ENCODE assay signal across 18 mouse cellular contexts in the genomic region with DNA sequence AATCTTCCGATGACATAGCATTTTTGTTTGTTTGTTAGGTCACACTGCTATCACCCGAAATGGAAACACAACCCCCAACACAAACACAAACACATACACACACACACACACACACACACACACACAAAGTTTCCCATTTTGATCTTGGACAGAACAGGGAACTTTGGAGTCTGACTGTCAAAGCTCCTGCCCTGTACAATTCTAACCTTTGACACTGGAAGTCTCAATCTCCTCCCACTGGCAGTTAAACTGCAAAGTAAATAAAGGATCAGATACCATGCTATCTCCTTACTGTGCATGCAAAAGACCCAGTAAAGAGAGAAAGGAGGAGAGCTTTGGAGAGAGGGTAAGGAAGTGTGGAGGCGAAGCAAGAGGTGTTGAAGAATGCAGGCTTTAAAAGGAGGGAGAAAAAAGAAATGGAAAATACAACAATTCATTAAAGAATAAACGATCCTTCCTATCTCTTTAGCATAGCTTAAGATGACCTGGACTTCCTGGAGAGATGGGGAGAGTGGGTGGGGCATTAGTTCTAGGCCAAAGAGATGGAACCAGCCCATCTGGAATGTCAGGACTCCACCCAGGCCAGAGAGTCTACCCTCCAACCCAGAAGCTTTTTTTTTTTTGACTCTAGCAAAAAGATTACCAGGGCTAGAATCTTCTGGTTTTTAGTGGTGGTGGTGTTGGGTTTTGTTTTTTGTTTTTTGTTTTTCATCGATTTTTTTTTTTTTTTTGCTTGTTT. TPM values are rescaled to one million over a fixed set of nuclear protein-coding genes. Genes with fewer than 3 reads are reported as not detected.
A peak's percentile ranks its signal among the peaks of the same experiment; 100 is the strongest.
DNase-seq lines count a peak whose midpoint lies in the region; ATAC-seq and TF ChIP-seq lines count a peak whose summit lies in the region.
"Had no signal": no experiment of that assay in that cellular context is flagged by ENCODE, and none has a peak within 500 bp of the region (broad histone marks: within the 10 kb centered on the region; RNA-seq: fewer than 3 reads in every experiment).

No protein-coding gene starts in this region.

- ATAC-seq in lung, embryonic 15.5 days (ENCODE audit: borderline replicate concordance, extremely low read depth, low FRiP score, low TSS enrichment) = no peak
- ATAC-seq in intestine, embryonic 14.5 days (replicated peaks; ENCODE audit: low FRiP score, low TSS enrichment, low read depth) = peak; percentile 85
- peak; percentile 70 for ATAC-seq in liver, embryonic 11.5 days (replicated peaks; ENCODE audit: low FRiP score)
- peak; percentile 74; the same call in 1 of the 2 replicates for ATAC-seq in stomach, embryonic 16.5 days (ENCODE audit: insufficient read depth, low FRiP score)
- ATAC-seq: Patski had no signal

- H3K27me3 ChIP-seq in lung, embryonic 15.5 days = no peaks in the 10 kb centered on the region
- H3K27me3 ChIP-seq in intestine, embryonic 14.5 days (replicated peaks; ENCODE audit: control insufficient read depth, insufficient read depth, low read length) = no peaks in the 10 kb centered on the region
- no peaks in the 10 kb centered on the region for H3K27me3 ChIP-seq in liver, embryonic 11.5 days (replicated peaks; ENCODE audit: control insufficient read depth, insufficient read depth, low read length)
- no peaks in the 10 kb centered on the region for H3K27me3 ChIP-seq in stomach, embryonic 16.5 days (ENCODE audit: control insufficient read depth, insufficient read depth, low read length)
- H3K27me3 ChIP-seq: hindbrain, embryonic 15.5 days; limb, embryonic 13.5 days; Patski had no signal

- no peak overlapping the region for H3K9ac ChIP-seq in lung, embryonic 15.5 days
- no peak overlapping the region for H3K9ac ChIP-seq in intestine, embryonic 14.5 days (ENCODE audit: low read length)
- no peak overlapping the region for H3K9ac ChIP-seq in liver, embryonic 11.5 days (ENCODE audit: low read depth, low read length)
- H3K9ac ChIP-seq in stomach, embryonic 16.5 days (ENCODE audit: low read length) = no peak overlapping the region
- H3K9ac ChIP-seq: hindbrain, embryonic 15.5 days; limb, embryonic 13.5 days had no signal

- no peak for DNase-seq in lung, adult 2 months
- peak; percentile 48 for DNase-seq in intestine, embryonic 14.5 days (ENCODE audit: low spot score)
- no peak for DNase-seq in liver, embryonic 11.5 days (ENCODE audit: low spot score)
- DNase-seq in adrenal gland, adult (ENCODE audit: inconsistent age in 2 of 2, low spot score in 1 of 2) = no peak
- no peak for DNase-seq in right cerebral cortex, postnatal 10 days (ENCODE audit: low spot score in 2 of 2)
- DNase-seq in left cerebral cortex, adult 2 months (ENCODE audit: extremely low spot score in 1 of 2, low spot score in 2 of 2) = no peak
- DNase-seq: adrenal gland, postnatal 36 days; cerebellum, adult 18-20 months; gastrocnemius, postnatal 14 days; thymus, postnatal 25 days had no signal

- no peak overlapping the region for H3K4me3 ChIP-seq in lung, embryonic 15.5 days
- H3K4me3 ChIP-seq in lung, adult 2 months (replicated peaks; ENCODE audit: extremely low read depth, low read depth, low read length) = no peak overlapping the region
- H3K4me3 ChIP-seq in intestine, embryonic 14.5 days (ENCODE audit: low read depth, low read length) = no peak overlapping the region
- no peak overlapping the region for H3K4me3 ChIP-seq in liver, embryonic 11.5 days (ENCODE audit: low read depth, low read length)
- no peak overlapping the region for H3K4me3 ChIP-seq in stomach, embryonic 16.5 days (replicated peaks; ENCODE audit: low read length)
- H3K4me3 ChIP-seq in left cerebral cortex, adult 2 months = no peak overlapping the region
- H3K4me3 ChIP-seq: hindbrain, embryonic 15.5 days; limb, embryonic 13.5 days; midbrain, embryonic 10.5 days had no signal

- H3K4me2 ChIP-seq in lung, embryonic 15.5 days = no peak overlapping the region
- no peak overlapping the region for H3K4me2 ChIP-seq in intestine, embryonic 14.5 days (ENCODE audit: low read length)
- H3K4me2 ChIP-seq in liver, embryonic 11.5 days = no peak overlapping the region
- H3K4me2 ChIP-seq in stomach, embryonic 16.5 days (ENCODE audit: low read depth, low read length) = no peak overlapping the region
- H3K4me2 ChIP-seq: hindbrain, embryonic 15.5 days; limb, embryonic 13.5 days had no signal

- H3K36me3 ChIP-seq in lung, embryonic 15.5 days = no peaks in the 10 kb centered on the region
- no peaks in the 10 kb centered on the region for H3K36me3 ChIP-seq in intestine, embryonic 14.5 days (ENCODE audit: control insufficient read depth, insufficient read depth, low read length)
- no peaks in the 10 kb centered on the region for H3K36me3 ChIP-seq in liver, embryonic 11.5 days (ENCODE audit: control insufficient read depth, insufficient read depth, low read length)
- H3K36me3 ChIP-seq in stomach, embryonic 16.5 days (ENCODE audit: control insufficient read depth, insufficient read depth, low read length) = no peaks in the 10 kb centered on the region
- H3K36me3 ChIP-seq: hindbrain, embryonic 15.5 days; limb, embryonic 13.5 days; midbrain, embryonic 10.5 days had no signal

- 32% methylated on average over 5 of the region's 5 CpGs for WGBS in lung, embryonic 15.5 days
- 43% methylated on average over 5 of the region's 5 CpGs for WGBS in lung, adult 2 months
- WGBS in intestine, embryonic 14.5 days = 55% methylated on average over 5 of the region's 5 CpGs
- 51% methylated on average over 5 of the region's 5 CpGs for WGBS in liver, embryonic 11.5 days
- WGBS in stomach, embryonic 16.5 days = 45% methylated on average over 5 of the region's 5 CpGs

- intact Hi-C loops in left cerebral cortex, adult 2 months (cut with DNase I) = no loop called here

- no peak for TF ChIP-seq CTCF in lung, adult 2 months (IDR thresholded peaks at IDR 0.05; ENCODE audit: insufficient read depth, low read length)
- TF ChIP-seq CTCF in left cerebral cortex, adult 2 months (IDR thresholded peaks at IDR 0.05) = no peak

- TF ChIP-seq POLR2A in lung, adult 2 months (IDR thresholded peaks at IDR 0.05; ENCODE audit: borderline replicate concordance, extremely low read depth, low read depth, low read length) = no peak

- no peaks in the 10 kb centered on the region for H3K9me3 ChIP-seq in lung, embryonic 15.5 days
- H3K9me3 ChIP-seq in intestine, embryonic 14.5 days (ENCODE audit: control insufficient read depth, low read length) = no peaks in the 10 kb centered on the region
- H3K9me3 ChIP-seq in liver, embryonic 11.5 days (ENCODE audit: control insufficient read depth, low read length) = no peaks in the 10 kb centered on the region
- H3K9me3 ChIP-seq in stomach, embryonic 16.5 days (replicated peaks; ENCODE audit: control insufficient read depth, low read length) = no peaks in the 10 kb centered on the region
- H3K9me3 ChIP-seq: hindbrain, embryonic 15.5 days; limb, embryonic 13.5 days; midbrain, embryonic 10.5 days had no signal

- peak overlapping the region; percentile 20 for H3K27ac ChIP-seq in lung, embryonic 15.5 days
- H3K27ac ChIP-seq in intestine, embryonic 14.5 days (ENCODE audit: low read depth) = no peak overlapping the region
- H3K27ac ChIP-seq in liver, embryonic 11.5 days (ENCODE audit: low read depth, low read length) = no peak overlapping the region
- H3K27ac ChIP-seq in stomach, embryonic 16.5 days (ENCODE audit: low read length) = no peak overlapping the region
- H3K27ac ChIP-seq in left cerebral cortex, adult 2 months = no peak overlapping the region
- H3K27ac ChIP-seq: hindbrain, embryonic 15.5 days; limb, embryonic 13.5 days; midbrain, embryonic 10.5 days had no signal

- peaks cover 14% of the 10 kb centered on the region for H3K4me1 ChIP-seq in lung, embryonic 15.5 days
- H3K4me1 ChIP-seq in lung, adult 2 months (ENCODE audit: control insufficient read depth, insufficient read depth, low read length) = peaks cover 2% of the 10 kb centered on the region
- no peaks in the 10 kb centered on the region for H3K4me1 ChIP-seq in intestine, embryonic 14.5 days (replicated peaks; ENCODE audit: control insufficient read depth, insufficient read depth, low read length)
- no peaks in the 10 kb centered on the region; the same call in 1 of the 2 replicates for H3K4me1 ChIP-seq in liver, embryonic 11.5 days (replicated peaks; ENCODE audit: control insufficient read depth, insufficient read depth, low read length)
- no peaks in the 10 kb centered on the region for H3K4me1 ChIP-seq in stomach, embryonic 16.5 days (ENCODE audit: control insufficient read depth, insufficient read depth, low read length)
- H3K4me1 ChIP-seq: hindbrain, embryonic 15.5 days; limb, embryonic 13.5 days had no signal

RNA-seq across cellular contexts. Expression of a gene that starts 36.2 kb away (rescaled TPM):
- 28.2 and 28.5 TPM in 2 replicates for polyA plus RNA-seq in lung, embryonic 15.5 days (2015; fragmentation: Nextera tagmentation; extraction: Ambion mirVana)
- 28.3 and 28.9 TPM in 2 replicates for polyA plus RNA-seq in lung, adult 2 months (2012; rRNA removed)
- 13.7 and 15.5 TPM in 2 replicates for polyA plus RNA-seq in intestine, embryonic 14.5 days (2014; fragmentation: Nextera tagmentation; extraction: Ambion mirVana)
- polyA plus RNA-seq in liver, embryonic 11.5 days (2014; fragmentation: Nextera tagmentation; extraction: Ambion mirVana) = 3.8 and 3.9 TPM in 2 replicates
- polyA plus RNA-seq in stomach, embryonic 16.5 days (2015; fragmentation: Nextera tagmentation; extraction: Ambion mirVana) = 27.1 and 27.7 TPM in 2 replicates
- total RNA-seq in left cerebral cortex, adult 2 months (2021) = 10 to 100 TPM; 10.1 to 11.0 TPM

RNA-seq across cellular contexts. Expression of a gene that starts 40.4 kb away (rescaled TPM):
- not detected in 2 replicates for polyA plus RNA-seq in lung, embryonic 15.5 days (2015; fragmentation: Nextera tagmentation; extraction: Ambion mirVana)
- not detected in 2 replicates for polyA plus RNA-seq in lung, adult 2 months (2012; rRNA removed)
- not detected in 2 replicates for polyA plus RNA-seq in intestine, embryonic 14.5 days (2014; fragmentation: Nextera tagmentation; extraction: Ambion mirVana)
- not detected in 2 replicates for polyA plus RNA-seq in liver, embryonic 11.5 days (2014; fragmentation: Nextera tagmentation; extraction: Ambion mirVana)
- polyA plus RNA-seq in stomach, embryonic 16.5 days (2015; fragmentation: Nextera tagmentation; extraction: Ambion mirVana) = not detected in 2 replicates
- under 1 TPM in 1 of 2 experiments, not detected in 1; 0.68 TPM for total RNA-seq in left cerebral cortex, adult 2 months (2021)
- total RNA-seq: adrenal gland, postnatal 36 days had no signal
- polyA plus RNA-seq: C2C12; heart, embryonic 14.5 days had no signal
